Mouse (Mus musculus) lung, adult 18-20 months (tissue): ENCODE measurements around the gene Abi1.
A peak's percentile ranks its signal among the peaks of the same experiment; 100 is the strongest.
"Not testable (repeated sequence)": the region's sequence is repeated elsewhere in the genome, so short reads cannot be mapped to it uniquely, and the experiment has no call there.

Source experiments
- DNase-seq, 2 experiments: peaks; one replicate each; pipeline ENCODE4 v3.0.0; 2022; ENCODE audit warnings: mixed read lengths in 2 of 2

Abi1 gene

DNA sequence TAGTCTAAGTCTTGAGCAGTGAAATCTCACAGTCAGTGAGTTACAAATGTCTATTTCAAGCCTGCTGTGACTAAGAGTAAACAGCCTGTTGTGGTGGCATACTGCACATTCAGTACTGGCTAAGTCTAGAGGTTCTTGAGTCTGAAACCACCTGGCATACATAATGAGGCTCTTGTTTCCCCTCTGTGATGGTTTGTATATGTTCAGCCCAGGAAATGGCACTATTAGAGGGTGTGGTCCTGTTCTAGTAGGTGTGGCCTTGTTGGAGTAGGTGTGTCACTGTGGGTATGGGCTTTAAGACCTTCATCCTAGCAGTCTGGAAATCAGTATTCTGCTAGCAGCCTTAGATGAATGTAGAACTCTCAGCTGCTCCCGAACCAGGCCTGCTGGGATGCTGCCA, 82.6 kb downstream of the Abi1 start:
- peak in 1 of 2 experiments; percentile 13 for DNase-seq

GRCm38 (mm10) chr2:22955914-22956313, 84.1 kb downstream of the Abi1 start:
- DNase-seq = no peak

- DNase-seq = no peak
Measured at GRCm38 (mm10) chr2:22954278-22954677, 85.8 kb downstream of the Abi1 start.

DNA sequence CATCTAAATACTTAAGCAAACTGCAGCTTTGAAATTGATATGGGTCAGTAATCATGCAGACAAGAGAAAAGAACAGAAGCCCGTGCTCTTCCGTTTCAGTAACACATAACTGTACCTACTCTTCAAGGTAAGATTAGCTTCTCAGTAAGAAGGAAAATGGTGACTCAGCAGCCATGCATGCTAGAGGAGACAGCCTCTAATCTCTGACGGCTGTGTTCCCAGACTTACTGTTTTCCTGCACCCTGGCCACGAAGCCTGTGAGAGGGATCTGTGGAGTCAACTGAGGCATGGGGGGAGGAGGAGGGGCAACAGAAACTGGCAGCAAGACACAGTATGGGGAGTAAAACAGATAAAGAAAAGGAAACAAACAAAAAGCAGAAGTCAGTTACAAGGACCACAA, 90.1 kb downstream of the Abi1 start:
- no peak for DNase-seq

DNA sequence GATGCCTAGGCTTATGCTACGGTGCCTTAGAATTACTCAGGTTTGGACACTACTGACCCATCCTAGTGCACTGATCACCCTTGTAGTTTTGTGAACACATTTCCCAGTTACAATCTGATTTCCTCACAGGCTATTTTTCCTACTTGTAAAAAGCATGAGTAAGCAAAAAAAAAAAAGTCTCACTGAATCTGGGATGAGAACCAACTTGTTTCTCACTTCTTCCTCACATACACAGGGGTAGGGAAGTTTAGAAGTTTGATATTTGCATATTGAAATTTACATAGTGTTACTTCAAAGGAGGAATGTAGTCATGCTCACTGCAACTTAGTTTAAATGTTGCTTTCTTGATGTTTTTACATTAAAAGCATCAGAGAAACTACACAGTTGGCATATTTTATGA, 106.5 kb downstream of the Abi1 start:
- DNase-seq = no peak

DNA sequence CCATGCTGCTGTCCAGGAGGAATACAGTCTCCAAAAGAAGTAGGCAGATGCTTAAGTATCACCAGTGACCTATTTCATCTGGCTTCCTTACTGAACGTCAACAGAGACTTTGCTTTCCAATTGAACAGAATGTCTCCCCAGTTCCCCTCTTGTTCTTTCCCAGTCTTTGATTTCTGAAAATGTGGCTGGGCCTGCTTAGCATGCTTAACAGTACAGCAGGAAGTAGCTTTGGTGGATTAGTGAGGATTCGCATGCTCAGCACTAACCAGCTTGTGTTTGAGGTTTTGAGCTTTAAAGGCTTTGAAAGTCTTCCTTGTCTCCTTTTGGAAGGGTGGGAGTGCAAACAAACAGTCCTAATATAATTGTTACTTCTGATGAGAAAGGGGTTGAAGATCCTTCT, 111.8 kb downstream of the Abi1 start:
- DNase-seq = no peak

DNA sequence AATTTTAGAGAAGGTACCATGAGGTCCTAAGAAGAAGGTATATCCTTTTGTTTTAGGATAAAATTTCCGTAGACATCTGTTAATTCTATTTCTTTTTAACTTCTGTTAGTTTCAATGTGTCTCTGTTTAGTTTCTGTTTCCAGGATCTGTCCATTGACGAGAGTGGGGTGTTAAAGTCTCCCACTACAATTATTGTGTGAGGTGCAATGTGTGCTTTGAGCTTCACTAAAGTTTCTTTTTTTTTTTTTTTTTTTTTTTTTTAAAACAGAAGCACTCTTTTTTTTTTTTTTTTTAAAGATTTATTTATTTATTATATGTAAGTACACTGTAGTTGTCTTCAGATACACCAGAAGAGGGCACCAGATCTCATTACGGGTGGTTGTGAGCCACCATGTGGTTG, 114.1 kb downstream of the Abi1 start:
- DNase-seq = not testable (repeated sequence)

- DNase-seq = no peak
Measured at GRCm38 (mm10) chr2:22918651-22919050, 121.4 kb downstream of the Abi1 start.

GRCm38 (mm10) chr2:22914421-22914820, 125.6 kb downstream of the Abi1 start:
- no peak for DNase-seq

DNA sequence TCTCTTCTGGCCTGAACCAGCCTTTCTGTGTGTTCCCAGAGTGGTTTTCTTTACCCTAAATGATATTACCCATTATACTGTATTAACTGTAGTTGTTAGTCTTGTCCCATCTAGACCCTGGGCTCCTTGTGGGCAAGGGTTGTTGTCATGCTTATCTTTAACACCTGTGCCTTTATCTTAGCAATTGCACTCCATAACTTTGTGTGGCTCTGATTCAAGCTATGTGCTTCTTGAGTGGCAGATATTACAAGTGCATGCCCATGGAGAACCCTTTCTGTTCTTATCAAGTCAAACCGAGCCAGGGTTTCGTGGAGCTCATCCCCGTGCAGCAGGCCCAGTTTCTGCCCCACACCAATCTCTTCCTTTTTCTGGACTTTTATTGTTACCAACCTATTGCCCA, 136.1 kb downstream of the Abi1 start:
- no peak for DNase-seq

DNA sequence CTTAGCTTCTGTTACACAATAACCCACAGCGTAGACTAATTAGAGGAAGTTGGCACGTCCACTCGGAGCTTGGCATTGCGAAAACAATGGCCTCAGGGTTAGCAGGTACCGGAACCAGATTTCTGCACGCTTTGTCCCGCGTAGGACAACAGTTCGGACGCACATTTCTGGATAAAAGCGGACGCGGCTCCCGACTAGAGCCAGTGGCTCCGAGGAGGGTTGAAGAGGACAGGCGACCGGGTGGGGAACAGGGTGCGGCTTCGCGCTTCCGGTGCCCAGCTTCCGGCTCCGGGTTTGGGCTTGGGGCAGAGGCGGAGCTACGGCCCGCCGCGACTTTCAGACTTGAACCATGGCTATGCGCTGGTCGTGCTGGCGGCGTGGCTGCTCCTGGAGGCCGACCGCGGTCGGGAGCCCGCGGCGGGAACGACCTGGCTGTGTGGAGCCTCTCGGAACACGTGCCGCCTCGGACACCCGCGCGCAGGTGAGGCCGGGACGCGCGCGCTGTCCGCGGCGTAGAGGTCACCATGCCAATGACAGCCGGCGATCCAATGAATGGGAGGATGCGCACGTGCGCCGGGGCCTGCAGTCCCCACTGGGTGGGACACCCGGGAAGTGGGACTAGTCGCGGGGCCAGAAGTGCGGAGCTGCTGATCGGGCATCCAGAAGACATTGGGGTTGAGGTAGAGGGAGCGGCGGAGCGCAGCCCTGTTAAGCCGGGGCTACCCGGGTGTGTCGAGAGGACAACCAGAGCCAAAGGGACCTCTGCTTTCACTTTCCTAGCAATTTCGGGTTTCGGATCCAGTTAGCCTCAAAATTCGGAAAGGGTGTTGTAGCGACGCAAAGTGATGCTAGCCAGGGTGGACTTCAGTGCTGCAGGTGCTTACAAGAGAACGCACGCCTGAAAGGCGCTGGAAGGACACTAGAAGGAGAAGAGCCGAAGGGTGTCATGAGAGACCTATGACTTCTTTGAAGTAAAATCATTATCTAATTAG, 144.5 kb downstream of the Abi1 start, which contains the start of gene Pdss1:
Pdss1 (plus strand) TSS at position 241 of the 992 bp plus-strand sequence.
- peak; percentile 91 to 93 for DNase-seq

DNA sequence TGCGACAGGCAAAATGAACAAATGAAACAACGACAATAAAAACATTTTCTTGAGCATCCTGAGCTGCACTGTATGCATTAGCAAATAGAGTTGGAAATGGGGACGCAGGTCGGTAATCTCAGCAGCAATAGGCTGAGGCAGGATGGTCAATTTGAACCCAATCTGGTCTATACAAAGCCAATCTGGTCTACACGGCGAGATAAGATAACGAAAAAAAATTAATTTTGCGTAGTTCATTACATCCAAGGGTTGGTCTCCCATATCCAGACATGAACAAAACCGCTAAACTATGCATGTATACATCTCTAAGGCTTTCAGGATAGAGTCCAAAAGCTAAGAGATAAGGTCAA, 145.1 kb downstream of the Abi1 start:
- DNase-seq = no peak
